Mouse (Mus musculus) hindbrain, embryonic 13.5 days (tissue): ENCODE measurements at regions not wholly inside any gene's neighbourhood (a gene's known extent, or its start where the extent isn't known, plus 50 kb on each side); places are given as distances from the start of the nearest gene placed in this dataset.

Experiments
- ATAC-seq: fragments of 200-750 bp; cut with Nextera tagmentation; 2 replicates; pipeline ENCODE4 v1.8.0; 2017; ENCODE audit warnings: moderate TSS enrichment; ENCODE audit not compliant: low FRiP score
- H3K27ac ChIP-seq: fragments of 300-500 bp; sonication (generic); 2 replicates; pipeline ENCODE4 v1.5.1; 2015; ENCODE audit warnings: inconsistent platforms, mild to moderate bottlenecking, moderate library complexity
- H3K27me3 ChIP-seq: fragments of 300-500 bp; sonication (generic); 2 replicates; pipeline ENCODE4 v1.6.1; 2015; ENCODE audit warnings: mild to moderate bottlenecking, inconsistent platforms
- H3K36me3 ChIP-seq: fragments of 300-500 bp; sonication (generic); 2 replicates; pipeline ENCODE4 v1.6.1; 2015; ENCODE audit warnings: mild to moderate bottlenecking, inconsistent platforms
- H3K4me1 ChIP-seq: fragments of 300-500 bp; sonication (generic); replicated peaks from 2 replicates; pipeline ENCODE4 v1.6.1; 2015; ENCODE audit warnings: inconsistent platforms
- H3K4me2 ChIP-seq: fragments of 300-500 bp; sonication (generic); 2 replicates; pipeline ENCODE4 v1.6.1; 2015; ENCODE audit warnings: inconsistent platforms, mild to moderate bottlenecking, moderate library complexity
- H3K4me3 ChIP-seq: fragments of 300-500 bp; sonication (generic); 2 replicates; pipeline ENCODE4 v1.5.1; 2015; ENCODE audit warnings: mild to moderate bottlenecking, inconsistent platforms
- H3K9ac ChIP-seq: fragments of 300-500 bp; sonication (generic); 2 replicates; pipeline ENCODE4 v1.6.1; 2015; ENCODE audit warnings: mild to moderate bottlenecking, inconsistent platforms
- H3K9me3 ChIP-seq: fragments of 300-500 bp; sonication (generic); 2 replicates; pipeline ENCODE4 v1.6.1; 2016; ENCODE audit warnings: inconsistent platforms
- WGBS: fragments of 180-500 bp; shearing (Covaris S2); methylation state at CpG from one replicate; pipeline ENCODE4 v1.1.7; 2015; 5-methylcytosine and 5-hydroxymethylcytosine counted together

GRCm38 (mm10) chr6:98178005-98178404, 164.5 kb downstream of the Gm765 start:
- no peak overlapping the region for H3K9ac ChIP-seq
- H3K4me3 ChIP-seq: no peak overlapping the region
- no peaks in the 10 kb centered on the region for H3K4me1 ChIP-seq
- no peak for ATAC-seq
- 62% methylated on average over 2 of the region's 2 CpGs for WGBS
- H3K27ac ChIP-seq: no peak overlapping the region
- no peak overlapping the region for H3K4me2 ChIP-seq
- H3K36me3 ChIP-seq: no peaks in the 10 kb centered on the region
- no peaks in the 10 kb centered on the region for H3K27me3 ChIP-seq
- H3K9me3 ChIP-seq: no peaks in the 10 kb centered on the region

- WGBS: 67% methylated on average over 12 of the region's 12 CpGs
- H3K4me2 ChIP-seq: no peak overlapping the region
- H3K36me3 ChIP-seq: no peaks in the 10 kb centered on the region
- no peak overlapping the region for H3K9ac ChIP-seq
- no peak overlapping the region for H3K27ac ChIP-seq
- H3K9me3 ChIP-seq: no peaks in the 10 kb centered on the region
- no peaks in the 10 kb centered on the region for H3K4me1 ChIP-seq
- no peak overlapping the region for H3K4me3 ChIP-seq
- no peaks in the 10 kb centered on the region for H3K27me3 ChIP-seq
- ATAC-seq: no peak
Measured at GRCm38 (mm10) chr6:98149043-98149813, 193.3 kb downstream of the Gm765 start.

- no peak for ATAC-seq
- Histone ChIP-seq H3K4me1 (no peaks in the 10 kb centered on the region), H3K4me3 (no peak overlapping the region), H3K36me3 (no peaks in the 10 kb centered on the region), H3K27me3 (no peaks in the 10 kb centered on the region), H3K4me2 (no peak overlapping the region), H3K27ac (no peak overlapping the region), H3K9me3 (no peaks in the 10 kb centered on the region), H3K9ac (no peak overlapping the region)
- WGBS: 75% methylated on average over 5 of the region's 5 CpGs
Measured at GRCm38 (mm10) chr6:98147855-98148254, 194.7 kb downstream of the Gm765 start.

- no peak for ATAC-seq
- no peak overlapping the region for H3K9ac ChIP-seq
- H3K4me3 ChIP-seq: no peak overlapping the region
- H3K9me3 ChIP-seq: no peaks in the 10 kb centered on the region
- 37% methylated on average over 2 of the region's 2 CpGs for WGBS
- no peaks in the 10 kb centered on the region for H3K27me3 ChIP-seq
- no peaks in the 10 kb centered on the region for H3K4me1 ChIP-seq
- H3K36me3 ChIP-seq: no peaks in the 10 kb centered on the region
- no peak overlapping the region for H3K4me2 ChIP-seq
- no peak overlapping the region for H3K27ac ChIP-seq
Measured at GRCm38 (mm10) chr6:98132931-98133330, 209.6 kb downstream of the Gm765 start.

GRCm38 (mm10) chr6:98125434-98125833, 217.1 kb downstream of the Gm765 start:
- no peak for ATAC-seq
- no peaks in the 10 kb centered on the region for H3K36me3 ChIP-seq
- no peak overlapping the region for H3K27ac ChIP-seq
- no peaks in the 10 kb centered on the region for H3K9me3 ChIP-seq
- no peak overlapping the region for H3K4me3 ChIP-seq
- H3K9ac ChIP-seq: no peak overlapping the region
- H3K4me1 ChIP-seq: no peaks in the 10 kb centered on the region
- no peak overlapping the region for H3K4me2 ChIP-seq
- WGBS: 76% methylated on average over 7 of the region's 7 CpGs
- peaks cover 3% of the 10 kb centered on the region; the same call in 1 of the 2 replicates for H3K27me3 ChIP-seq

- 0 out of 2 replicates have a peak, but pooled peaks have one; percentile 49 for ATAC-seq
- Histone ChIP-seq H3K27me3 (no peaks in the 10 kb centered on the region), H3K9me3 (no peaks in the 10 kb centered on the region), H3K36me3 (no peaks in the 10 kb centered on the region), H3K4me1 (peaks cover 22% of the 10 kb centered on the region), H3K9ac (no peak overlapping the region), H3K4me3 (no peak overlapping the region), H3K27ac (no peak overlapping the region), H3K4me2 (no peak overlapping the region)
- WGBS: 33% methylated on average over 9 of the region's 9 CpGs
Measured at GRCm38 (mm10) chr6:98118355-98119150, 224.0 kb downstream of the Gm765 start.

- no peak overlapping the region for H3K9ac ChIP-seq
- no peak overlapping the region for H3K4me2 ChIP-seq
- no peak for ATAC-seq
- H3K36me3 ChIP-seq: no peaks in the 10 kb centered on the region
- WGBS: 15% methylated on average over 9 of the region's 9 CpGs
- peaks cover 33% of the 10 kb centered on the region for H3K4me1 ChIP-seq
- no peaks in the 10 kb centered on the region for H3K27me3 ChIP-seq
- no peak overlapping the region for H3K4me3 ChIP-seq
- H3K9me3 ChIP-seq: no peaks in the 10 kb centered on the region
- no peak overlapping the region for H3K27ac ChIP-seq
Measured at GRCm38 (mm10) chr6:98114327-98115134, 228.0 kb downstream of the Gm765 start.

- Histone ChIP-seq H3K4me1 (peaks cover 33% of the 10 kb centered on the region), H3K4me2 (no peak overlapping the region), H3K9ac (no peak overlapping the region), H3K27me3 (no peaks in the 10 kb centered on the region), H3K27ac (no peak overlapping the region), H3K4me3 (no peak overlapping the region), H3K9me3 (no peaks in the 10 kb centered on the region), H3K36me3 (no peaks in the 10 kb centered on the region)
- ATAC-seq: no peak
- WGBS: 8% methylated on average over 7 of the region's 7 CpGs
Measured at GRCm38 (mm10) chr6:98113708-98114107, 228.8 kb downstream of the Gm765 start.

GRCm38 (mm10) chr6:98112495-98113115, 229.9 kb downstream of the Gm765 start:
- Histone ChIP-seq H3K9ac (no peak overlapping the region), H3K36me3 (no peaks in the 10 kb centered on the region), H3K27ac (no peak overlapping the region), H3K4me1 (peaks cover 23% of the 10 kb centered on the region), H3K9me3 (no peaks in the 10 kb centered on the region), H3K27me3 (no peaks in the 10 kb centered on the region), H3K4me2 (no peak overlapping the region), H3K4me3 (no peak overlapping the region)
- 52% methylated on average over 7 of the region's 7 CpGs for WGBS
- no peak for ATAC-seq

GRCm38 (mm10) chr6:98107123-98107522, 235.4 kb downstream of the Gm765 start:
- H3K4me1 ChIP-seq: no peaks in the 10 kb centered on the region; the same call in 1 of the 2 replicates
- 68% methylated on average over 5 of the region's 5 CpGs for WGBS
- H3K9me3 ChIP-seq: no peaks in the 10 kb centered on the region
- no peak overlapping the region for H3K4me2 ChIP-seq
- no peak overlapping the region for H3K9ac ChIP-seq
- no peak overlapping the region for H3K27ac ChIP-seq
- ATAC-seq: no peak
- no peak overlapping the region for H3K4me3 ChIP-seq
- peaks cover 15% of the 10 kb centered on the region for H3K27me3 ChIP-seq
- H3K36me3 ChIP-seq: no peaks in the 10 kb centered on the region

- no peaks in the 10 kb centered on the region for H3K36me3 ChIP-seq
- H3K27ac ChIP-seq: no peak overlapping the region
- peaks cover 15% of the 10 kb centered on the region for H3K27me3 ChIP-seq
- no peak overlapping the region for H3K9ac ChIP-seq
- H3K9me3 ChIP-seq: no peaks in the 10 kb centered on the region
- peaks cover 4% of the 10 kb centered on the region; the same call in 1 of the 2 replicates for H3K4me1 ChIP-seq
- ATAC-seq: no peak
- H3K4me3 ChIP-seq: no peak overlapping the region
- peak overlapping the region; percentile 26 for H3K4me2 ChIP-seq
- WGBS: 56% methylated on average over 18 of the region's 18 CpGs
Measured at GRCm38 (mm10) chr6:98105280-98106090, 237.1 kb downstream of the Gm765 start.
